Mouse (Mus musculus) NIH3T3 (cell line): ENCODE data around the gene Prkag1.
A peak's percentile ranks its signal among the peaks of the same experiment; 100 is the strongest.

Source experiments
- DNase-seq: peaks from one replicate; pipeline ENCODE4 v3.0.0-alpha.2; 2012; ENCODE audit warnings: low read depth

Gene Prkag1

DNA sequence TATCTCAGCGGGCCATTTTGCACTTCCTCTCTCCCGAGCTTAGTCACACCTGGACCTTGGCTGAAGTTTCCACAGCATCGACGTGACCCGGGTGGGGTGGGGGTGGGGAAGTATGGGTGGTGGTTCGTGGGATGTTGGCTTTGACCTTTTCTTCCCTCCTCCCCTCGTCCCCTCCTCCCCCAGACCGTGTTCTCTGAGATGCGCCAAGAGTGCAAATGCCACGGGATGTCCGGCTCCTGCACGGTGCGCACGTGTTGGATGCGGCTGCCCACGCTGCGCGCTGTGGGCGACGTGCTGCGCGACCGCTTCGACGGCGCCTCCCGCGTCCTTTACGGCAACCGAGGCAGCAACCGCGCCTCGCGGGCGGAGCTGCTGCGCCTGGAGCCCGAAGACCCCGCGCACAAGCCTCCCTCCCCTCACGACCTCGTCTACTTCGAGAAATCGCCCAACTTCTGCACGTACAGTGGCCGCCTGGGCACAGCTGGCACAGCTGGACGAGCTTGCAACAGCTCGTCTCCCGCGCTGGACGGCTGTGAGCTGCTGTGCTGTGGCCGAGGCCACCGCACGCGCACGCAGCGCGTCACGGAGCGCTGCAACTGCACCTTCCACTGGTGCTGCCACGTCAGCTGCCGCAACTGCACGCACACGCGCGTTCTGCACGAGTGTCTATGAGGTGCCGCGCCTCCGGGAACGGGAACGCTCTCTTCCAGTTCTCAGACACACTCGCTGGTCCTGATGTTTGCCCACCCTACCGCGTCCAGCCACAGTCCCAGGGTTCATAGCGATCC is 38.9 kb downstream of the Prkag1 start:
- no peak for DNase-seq

DNA sequence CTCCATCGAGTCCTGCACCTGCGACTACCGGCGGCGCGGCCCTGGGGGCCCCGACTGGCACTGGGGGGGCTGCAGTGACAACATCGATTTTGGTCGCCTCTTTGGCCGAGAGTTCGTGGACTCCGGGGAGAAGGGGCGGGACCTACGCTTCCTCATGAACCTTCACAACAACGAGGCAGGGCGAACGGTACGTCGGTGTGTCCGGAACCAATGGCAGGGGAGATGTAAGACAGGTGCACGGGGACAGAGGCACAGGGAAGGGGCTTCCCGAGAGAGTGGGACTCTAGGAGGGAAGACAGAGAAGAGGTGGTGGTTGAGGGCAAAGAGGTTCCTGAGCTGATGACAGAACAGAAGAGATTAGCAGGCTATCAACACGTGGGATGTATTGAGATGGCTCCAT is 39.5 kb downstream of the Prkag1 start:
- DNase-seq = no peak

DNA sequence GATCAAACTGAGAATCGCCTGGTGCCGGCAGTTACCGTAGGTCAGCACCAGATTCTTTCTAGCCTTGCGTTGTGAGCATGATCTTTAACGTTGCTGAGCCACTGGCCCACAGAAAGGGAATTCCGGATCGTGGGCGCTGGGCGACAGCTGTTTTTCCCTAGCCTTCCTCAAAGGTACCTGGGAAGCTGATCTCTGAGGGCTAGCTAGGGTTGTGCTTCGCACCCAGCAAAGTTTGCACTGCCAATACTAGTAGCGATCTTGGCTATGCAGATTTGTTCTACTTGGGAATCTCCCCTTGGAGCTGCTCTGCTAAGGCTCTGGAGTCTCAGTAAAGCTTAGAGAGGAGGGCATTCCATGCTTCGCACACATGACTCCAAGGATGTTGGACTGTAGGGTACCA is 40.1 kb downstream of the Prkag1 start:
- no peak for DNase-seq

DNA sequence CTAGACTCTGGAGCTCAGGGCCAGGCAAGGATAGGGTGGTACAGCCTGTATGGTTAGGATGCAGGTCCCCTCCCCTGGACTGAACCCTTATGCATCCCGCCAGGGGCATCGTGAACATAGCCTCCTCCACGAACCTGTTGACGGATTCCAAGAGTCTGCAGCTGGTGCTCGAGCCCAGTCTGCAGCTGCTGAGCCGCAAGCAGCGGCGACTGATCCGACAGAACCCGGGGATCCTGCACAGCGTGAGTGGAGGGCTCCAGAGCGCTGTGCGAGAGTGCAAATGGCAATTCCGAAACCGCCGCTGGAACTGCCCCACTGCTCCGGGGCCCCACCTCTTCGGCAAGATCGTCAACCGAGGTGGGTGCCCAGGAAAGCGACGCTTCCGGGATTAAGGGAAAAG is 40.6 kb downstream of the Prkag1 start:
- no peak for DNase-seq

DNA sequence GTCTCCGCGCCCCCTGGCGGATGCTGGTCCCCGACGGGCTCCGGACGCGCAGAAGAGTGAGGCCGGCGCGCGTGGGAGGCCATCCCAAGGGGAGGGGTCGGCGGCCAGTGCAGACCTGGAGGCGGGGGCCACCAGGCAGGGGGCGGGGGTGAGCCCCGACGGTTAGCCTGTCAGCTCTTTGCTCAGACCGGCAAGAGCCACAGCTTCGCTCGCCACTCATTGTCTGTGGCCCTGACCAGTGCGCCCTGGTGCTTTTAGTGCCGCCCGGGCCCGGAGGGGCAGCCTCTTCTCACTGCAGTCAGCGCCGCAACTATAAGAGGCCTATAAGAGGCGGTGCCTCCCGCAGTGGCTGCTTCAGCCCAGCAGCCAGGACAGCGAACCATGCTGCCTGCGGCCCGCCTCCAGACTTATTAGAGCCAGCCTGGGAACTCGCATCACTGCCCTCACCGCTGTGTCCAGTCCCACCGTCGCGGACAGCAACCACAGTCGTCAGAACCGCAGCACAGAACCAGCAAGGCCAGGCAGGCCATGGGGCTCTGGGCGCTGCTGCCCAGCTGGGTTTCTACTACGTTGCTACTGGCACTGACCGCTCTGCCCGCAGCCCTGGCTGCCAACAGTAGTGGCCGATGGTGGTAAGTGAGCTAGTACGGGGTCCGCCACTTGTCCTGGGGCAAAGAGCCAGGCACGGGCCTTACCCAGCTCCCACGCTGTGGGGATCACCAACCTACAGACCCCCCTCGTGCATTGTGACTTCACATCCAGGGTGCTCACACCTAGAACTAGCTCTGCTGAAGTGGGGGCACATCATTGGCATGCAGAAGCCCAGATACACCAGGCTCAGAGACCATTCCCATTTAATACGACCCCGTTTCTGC is 41.4 kb downstream of the Prkag1 start, which contains the start of gene Wnt1:
Gene Wnt1, plus strand, starts transcription at position 197 of the 875 bp plus-strand sequence.
- DNase-seq = peak; percentile 66

DNA sequence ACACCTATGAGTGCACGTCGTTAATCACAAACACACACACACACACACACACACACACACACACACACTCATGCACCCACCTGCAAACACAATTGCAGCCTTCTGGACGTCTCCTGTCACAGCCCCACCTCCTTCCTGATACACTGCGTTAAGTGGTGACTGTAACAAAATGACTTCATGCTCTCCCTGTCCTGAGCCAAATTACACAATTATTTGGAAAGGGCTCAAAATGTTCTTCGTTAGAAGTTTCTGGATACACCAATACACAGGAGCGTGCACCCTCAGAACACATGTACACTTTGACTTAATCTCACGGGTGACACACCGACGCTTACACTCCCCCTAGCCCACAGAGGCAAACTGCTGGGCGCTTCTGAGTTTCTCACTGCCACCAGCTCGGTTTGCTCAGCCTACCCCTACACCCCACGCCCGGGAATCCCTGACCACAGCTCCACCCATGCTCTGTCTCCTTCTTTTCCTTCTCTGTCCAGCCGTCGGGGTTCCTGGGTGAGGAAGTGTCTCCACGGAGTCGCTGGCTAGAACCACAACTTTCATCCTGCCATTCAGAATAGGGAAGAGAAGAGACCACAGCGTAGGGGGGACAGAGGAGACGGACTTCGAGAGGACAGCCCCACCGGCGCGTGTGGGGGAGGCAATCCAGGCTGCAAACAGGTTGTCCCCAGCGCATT is 42.2 kb downstream of the Prkag1 start:
- DNase-seq = peak; percentile 76

DNA sequence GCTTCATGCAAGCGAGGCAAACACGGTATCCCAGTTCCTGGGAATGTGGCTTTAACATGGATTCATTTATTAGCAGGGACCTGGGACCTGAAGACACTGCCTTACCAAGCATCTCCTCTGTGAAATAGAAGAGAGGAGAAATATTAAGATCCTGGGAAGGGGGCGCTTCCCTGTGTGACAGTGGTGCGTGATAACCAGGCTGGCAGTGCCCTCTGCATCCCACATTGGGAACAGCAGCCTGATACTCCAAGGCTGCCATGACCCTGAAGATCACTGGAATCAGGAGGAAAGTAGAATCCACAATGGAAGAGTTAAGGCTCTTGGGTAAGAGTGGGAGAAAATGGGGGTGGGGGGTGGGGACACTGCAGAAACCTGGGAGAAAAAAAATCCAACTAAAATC is 43.4 kb downstream of the Prkag1 start:
- peak; percentile 72 for DNase-seq

DNA sequence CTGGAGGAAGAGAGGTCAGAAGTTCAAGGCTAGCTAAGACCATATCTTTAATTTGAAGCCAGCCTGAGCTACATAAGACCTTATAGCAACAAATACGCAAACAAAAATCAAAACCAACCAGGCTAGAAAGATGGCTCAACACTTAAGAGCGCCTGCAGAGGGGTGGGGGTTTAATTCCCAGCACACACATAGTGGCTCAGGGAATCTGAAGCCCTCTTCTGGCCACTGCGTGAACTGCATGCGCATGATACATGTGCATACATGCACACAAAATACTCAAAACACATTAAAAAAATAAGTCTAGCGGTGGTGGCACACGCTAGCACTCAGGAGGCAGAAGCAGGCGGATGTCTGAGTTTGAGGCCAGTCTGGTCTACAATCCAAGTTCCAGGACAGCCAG is 45.6 kb downstream of the Prkag1 start:
- DNase-seq = peak; percentile 57

DNA sequence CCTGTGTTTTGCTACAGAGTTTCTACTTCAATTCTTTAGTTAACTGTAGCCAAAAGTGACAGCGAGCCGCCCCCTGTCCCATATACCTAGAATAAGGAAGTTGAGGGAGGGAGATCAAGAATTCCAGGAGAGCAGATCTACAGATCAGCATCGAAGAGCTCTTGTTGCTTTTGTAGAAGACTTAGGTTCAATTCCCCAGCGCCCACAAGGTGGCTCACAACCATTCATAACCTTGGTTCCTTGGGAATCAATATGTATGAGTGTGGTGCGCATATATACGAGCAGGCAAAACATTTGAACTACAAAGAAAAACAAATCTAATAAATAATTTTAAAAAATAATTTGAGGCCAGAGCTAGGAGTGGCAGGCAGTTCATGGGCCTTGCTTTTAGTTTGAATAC is 50.2 kb downstream of the Prkag1 start:
- no peak for DNase-seq

DNA sequence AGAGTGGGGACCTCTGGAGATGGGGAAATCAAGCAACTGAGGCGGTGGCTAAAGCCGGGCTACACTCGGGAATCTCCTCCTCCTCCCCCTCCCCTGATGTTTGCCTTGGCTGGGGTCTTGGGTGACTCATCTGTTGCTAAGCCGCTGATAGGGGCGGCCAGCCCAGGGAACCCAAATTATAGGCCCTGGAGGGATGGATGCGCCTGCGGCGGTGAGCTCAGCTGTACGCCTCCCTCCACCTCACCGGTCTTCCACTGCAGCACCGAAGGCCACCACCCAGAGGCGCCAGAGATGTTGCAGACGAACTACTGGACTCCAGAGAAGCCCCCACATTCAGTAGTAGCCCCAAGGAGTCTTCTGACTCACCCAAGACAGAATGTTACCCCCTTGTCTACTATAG is 50.7 kb downstream of the Prkag1 start:
- DNase-seq = peak; percentile 97

DNA sequence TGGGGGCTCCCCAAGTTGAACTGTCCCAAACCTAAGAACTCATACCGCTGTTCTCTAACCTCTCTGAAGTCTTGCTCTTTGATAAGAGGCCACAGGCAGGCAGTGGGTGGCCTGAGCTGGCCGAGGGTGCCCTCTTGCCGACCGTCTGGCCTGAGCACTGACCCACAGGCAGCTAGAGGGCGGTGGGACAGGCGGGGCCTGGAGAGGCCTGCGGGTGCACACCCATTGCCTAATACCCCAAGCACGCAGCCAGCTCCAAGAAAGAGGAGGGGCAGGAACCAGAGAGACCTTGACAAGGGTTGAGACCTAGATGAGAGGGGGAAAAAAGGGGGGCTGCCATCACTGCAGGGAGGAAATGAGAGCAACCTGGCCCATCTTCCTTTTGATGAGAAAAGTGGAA is 51.2 kb downstream of the Prkag1 start:
- peak; percentile 85 for DNase-seq

DNA sequence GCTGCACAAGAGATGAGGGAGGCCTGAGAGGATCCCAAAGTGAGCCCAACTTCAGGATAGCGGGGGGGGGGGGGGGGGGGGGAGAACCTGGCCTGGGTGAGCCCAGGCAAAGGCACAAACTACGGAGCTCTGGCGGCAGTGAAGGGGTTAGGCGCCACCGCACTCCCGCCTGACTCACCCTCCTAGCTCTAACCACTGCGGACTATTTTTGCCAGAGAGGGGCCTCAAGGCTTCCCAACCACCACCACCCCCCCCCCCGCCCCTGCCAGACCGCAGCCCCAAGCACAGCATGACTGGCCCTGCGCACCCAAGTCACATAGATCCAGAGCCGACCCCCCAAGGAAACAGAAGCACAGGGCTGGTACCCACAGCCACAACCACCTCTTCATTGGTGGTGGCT is 52.5 kb downstream of the Prkag1 start:
- no peak for DNase-seq

DNA sequence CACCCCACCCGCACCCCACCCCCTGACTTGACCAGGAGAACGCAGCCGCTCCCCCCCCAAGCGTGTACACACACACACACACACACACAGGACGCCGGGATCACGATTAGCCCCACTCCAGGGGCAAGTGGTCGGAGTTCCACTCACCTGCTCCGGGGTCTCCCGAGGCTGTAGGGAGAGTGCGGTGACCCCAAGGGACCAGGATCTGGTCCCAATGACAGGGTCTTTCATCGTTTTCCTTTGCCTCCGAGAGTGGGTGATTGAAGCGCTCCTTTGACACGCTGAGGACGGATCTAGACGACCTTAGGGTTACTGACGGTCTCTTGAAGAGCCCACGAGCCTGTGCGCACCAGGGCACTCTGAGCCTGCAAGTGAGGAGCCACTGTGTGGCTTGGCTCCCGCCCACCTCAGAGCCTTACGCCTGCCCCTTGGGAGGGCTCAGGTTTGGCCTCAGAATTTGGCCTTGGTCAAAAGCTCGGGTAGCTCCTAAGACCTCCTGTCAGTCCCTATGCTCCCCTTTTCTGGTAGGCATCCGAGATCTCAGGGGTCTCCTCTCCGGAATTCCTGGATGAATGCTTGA is 53.0 kb downstream of the Prkag1 start:
- no peak for DNase-seq

DNA sequence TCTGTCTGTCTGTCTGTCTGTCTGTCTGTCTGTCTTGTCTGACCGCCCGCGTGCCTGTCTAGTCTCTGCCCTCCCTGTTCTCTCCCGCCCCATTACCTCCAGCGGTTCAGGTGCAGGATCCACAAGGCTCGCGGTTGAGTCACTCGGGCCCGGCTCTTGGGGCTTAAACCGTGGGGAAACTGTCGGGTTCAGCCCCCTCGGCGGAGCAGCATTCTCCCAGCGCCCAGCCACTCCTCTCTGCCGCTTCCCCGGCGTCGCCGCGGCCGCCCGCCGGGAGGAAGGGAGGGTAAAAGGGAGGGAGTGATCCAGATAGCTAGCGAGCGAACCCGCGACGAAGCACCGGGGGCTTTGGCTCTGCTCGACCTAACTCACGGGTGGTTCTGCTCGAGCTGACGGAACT is 53.6 kb downstream of the Prkag1 start, which contains the start of gene Wnt10b:
Gene Wnt10b, minus strand, starts transcription at position 389 of the 400 bp plus-strand sequence.
- DNase-seq = no peak

DNA sequence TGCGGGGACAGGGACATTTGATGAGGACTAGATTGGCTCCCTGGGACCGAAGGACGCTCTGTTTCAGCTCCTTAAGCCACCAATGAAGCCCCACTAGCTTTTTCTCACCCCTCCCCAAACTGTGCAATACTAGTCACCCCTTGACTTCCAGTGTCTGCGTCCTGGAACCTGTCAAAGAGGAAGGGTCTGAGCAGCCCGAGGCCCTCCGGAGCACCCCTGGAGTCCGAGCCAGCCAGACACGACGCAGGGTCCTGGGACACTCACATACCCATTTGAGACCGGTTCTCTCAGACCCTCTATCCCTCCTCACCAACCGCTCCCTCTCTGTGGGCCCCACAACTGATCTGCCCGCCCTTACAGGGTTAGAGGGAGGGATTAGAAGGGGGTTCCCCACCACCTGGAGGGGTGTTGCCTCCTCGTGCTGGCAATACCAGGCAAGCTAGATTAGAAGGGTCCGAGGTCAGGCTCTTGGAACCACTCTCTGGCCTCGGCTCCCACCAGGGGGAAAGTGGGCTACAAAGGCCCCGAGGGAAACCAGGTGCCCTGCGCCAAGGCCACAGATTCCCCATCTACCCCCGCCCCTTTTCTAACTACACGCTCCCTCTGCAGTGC is 54.2 kb downstream of the Prkag1 start:
- DNase-seq = no peak

DNA sequence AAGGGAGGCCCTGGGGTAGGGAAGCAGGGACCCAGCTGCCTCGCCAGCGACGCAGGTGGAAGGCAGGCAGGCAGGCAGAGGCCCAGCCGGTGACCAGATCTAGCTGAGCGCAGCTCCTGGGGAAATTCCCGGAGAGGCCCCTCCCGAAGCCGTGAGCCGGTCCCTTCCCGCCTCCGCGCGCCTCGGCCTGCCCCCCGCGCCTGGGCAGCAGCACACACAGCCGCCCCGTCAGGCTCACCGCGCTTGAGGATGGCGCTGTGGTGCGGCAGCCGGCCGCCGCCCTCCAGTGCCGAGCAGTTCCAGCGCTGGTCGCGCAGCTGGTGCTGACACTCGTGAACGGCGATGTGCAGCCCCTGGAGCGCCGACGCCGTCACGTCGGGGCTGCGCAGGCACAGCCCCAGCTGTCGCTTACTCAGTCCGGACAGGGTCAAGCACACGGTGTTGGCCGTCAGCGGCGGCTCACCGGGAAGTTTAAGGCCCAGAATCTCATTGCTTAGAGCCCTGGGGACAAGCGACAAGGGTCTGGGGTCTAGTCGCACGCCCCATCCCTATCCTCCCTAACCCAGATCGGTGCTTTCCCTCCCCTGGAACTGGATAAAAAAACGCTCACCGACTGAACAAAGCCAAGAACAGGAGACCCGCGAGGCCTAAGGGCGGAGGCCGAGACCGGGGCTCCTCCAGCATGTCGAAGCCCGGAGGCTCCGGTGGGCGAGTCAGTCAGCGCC is 54.9 kb downstream of the Prkag1 start:
- DNase-seq = no peak

DNA sequence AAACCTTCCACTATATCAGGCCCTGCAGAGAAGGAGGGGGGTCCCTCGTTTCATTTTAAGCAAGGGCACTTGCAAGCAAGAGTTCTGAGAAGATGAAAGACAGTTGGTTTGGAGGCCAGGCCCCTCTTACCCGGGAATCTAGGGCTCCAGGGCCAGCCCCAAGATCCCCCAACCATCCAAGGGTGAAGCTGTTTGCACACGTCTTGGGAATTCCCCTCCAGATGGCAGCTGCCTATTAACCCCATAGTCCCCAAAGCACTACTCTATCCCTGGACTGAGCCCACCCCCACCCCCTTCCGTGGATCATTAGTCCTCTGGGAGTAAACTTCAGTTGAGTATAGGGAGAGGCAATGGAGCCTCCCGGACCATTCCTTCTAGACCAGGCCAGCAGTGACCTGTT is 55.8 kb downstream of the Prkag1 start:
- DNase-seq = no peak

DNA sequence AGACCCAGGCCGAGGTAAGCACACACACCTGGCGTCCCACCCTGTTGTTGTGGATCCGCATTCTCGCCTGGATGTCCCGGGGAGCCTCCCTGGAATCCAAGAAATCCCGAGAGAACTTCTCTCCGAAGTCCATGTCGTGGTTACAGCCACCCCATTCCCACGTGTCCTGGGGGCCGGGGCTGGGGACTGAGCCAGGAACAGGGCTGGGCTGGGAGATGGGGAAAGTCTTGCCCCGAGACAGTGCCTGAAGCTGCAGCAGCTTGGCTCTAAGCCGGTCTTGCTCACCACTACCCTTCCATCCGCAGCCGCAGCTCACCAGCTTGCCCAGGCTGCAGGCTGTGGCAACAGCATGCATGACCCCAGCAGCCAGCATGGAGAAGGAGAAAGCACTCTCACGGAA is 57.2 kb downstream of the Prkag1 start:
- peak; percentile 32 for DNase-seq

DNA sequence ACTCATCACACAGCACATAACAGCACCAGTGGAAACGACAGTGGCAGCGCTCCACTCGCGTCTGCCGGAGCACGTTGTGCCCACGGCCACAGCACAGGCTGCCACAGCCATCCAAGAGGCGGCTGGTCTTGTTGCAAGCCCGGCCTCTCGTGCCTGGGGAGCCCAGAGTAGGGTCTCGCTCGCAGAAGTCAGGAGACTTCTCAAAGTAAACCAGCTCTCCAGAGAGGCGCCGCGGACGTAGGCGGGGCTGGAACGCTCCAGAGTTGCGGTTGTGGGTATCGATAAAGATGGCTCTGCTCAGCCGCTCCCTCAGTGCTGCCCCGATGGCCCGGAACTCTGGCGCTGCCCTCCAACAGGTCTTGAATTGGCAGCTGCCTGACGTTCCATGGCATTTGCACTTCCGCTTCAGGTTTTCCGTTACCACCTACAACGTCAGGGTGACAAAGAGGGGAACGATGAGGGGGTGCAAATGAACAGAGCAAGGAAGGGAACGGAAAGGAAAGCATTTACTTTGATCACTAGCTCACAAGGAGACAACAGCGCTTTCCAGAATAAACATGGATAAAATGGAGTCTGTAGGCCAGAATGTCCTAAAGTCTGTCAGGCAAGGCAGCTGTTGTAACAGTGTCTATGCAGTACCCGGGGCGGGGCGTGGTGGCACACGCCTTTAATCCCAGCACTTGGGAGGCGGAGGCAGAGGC is 58.7 kb downstream of the Prkag1 start:
- DNase-seq = no peak

DNA sequence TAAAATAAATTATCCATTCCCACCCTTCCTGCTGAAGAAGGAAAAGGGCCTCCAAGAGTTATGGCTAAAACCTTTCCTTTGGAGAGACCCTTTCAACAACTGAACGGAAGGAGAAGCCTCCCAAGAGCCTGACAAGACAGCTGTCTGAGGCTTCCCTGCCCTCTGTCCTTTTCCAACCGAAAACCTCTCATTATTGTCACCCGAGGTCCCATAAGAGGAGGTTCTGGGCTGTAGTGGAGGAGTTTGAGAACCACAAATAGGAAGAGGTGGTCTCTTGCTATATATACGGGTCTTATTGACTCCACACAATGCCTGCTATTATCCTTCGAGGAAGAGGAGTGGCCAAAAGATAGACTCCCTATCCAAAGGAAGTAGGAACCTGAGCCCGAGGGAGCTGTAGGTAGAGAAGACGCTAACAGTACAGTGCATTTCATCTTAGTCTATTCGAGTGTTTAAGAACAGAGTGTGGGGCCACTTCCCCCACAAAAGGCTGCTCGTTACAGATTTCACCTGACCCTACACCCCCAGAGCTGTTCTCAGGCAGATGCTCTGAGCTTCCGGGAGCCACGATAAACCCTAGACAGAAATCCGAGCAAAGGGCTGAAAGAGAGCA is 59.4 kb downstream of the Prkag1 start:
- DNase-seq = no peak
